Mouse (Mus musculus): ENCODE results near the gene Tbx19. TPM values are rescaled to one million over a fixed set of nuclear protein-coding genes. Genes with fewer than 3 reads are reported as not detected.
A peak's percentile ranks its signal among the peaks of the same experiment; 100 is the strongest.

Gene Tbx19
- total RNA-seq, 2 experiments from 2014 or later: not detected

DNA sequence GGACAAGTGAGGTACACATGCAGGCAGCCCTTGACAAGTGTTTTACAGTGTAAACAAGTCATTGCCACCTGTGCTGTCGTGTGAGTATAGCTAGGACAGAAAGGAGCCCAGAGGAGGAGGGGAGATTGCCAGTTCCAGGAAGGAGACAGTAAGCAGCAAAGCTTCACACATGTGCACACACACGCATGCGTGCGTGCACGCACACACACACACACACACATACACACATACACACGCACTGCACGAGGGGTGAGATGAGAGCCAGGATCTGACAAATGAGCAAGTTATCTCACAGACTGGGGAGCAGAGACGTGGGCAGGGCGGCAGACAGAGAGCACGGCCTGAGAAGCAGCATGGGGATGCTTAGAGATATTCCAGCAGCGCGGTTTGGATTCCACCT, 25.9 kb upstream of the Tbx19 start:
- intact Hi-C loops (cut with DNase I): no loop called here

GRCm38 (mm10) chr1:165185116-165185515, 24.5 kb upstream of the Tbx19 start:
- intact Hi-C loops (cut with DNase I): no loop called here
- no peak for DNase-seq

More for the DNA sequence above, 25.9 kb upstream of the Tbx19 start:
- no peak for DNase-seq

- no peak for DNase-seq
- intact Hi-C loops (cut with DNase I): no loop called here
These were observed 23.6 kb upstream of the Tbx19 start for GRCm38 (mm10) chr1:165184178-165184577.

- no peak for DNase-seq
- intact Hi-C loops (cut with DNase I): no loop called here
These were observed 22.8 kb upstream of the Tbx19 start for GRCm38 (mm10) chr1:165183400-165183799.

DNA sequence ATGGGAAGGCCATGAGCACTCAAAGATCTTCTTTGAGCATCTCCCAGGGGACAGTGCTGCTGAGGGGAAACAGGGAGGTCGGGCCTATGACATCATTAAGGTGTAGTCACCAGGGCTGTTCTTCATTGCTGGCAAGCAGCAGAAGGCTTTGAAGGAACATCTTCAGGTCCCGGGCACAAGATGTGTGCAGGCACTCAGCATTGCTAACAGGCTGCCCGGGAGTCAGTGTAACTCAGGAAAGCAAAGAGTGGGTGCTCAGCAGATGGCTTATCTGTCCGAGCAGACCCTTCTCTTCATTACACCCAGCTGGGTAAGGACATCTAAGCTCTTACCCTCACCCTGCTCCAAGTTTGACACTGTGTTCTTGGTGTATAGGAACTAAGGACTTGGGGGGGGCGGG, 18.7 kb upstream of the Tbx19 start:
- intact Hi-C loops (cut with DNase I): no loop called here
- no peak for DNase-seq

GRCm38 (mm10) chr1:165178075-165178474, 17.5 kb upstream of the Tbx19 start:
- intact Hi-C loops (cut with DNase I): no loop called here
- no peak for DNase-seq

GRCm38 (mm10) chr1:165174059-165174616, 13.6 kb upstream of the Tbx19 start:
- no peak for DNase-seq
- intact Hi-C loops (cut with DNase I): no loop called here

- DNase-seq: no peak
- intact Hi-C loops (cut with DNase I): no loop called here
These were observed 10.7 kb upstream of the Tbx19 start for GRCm38 (mm10) chr1:165171277-165171676.

DNA sequence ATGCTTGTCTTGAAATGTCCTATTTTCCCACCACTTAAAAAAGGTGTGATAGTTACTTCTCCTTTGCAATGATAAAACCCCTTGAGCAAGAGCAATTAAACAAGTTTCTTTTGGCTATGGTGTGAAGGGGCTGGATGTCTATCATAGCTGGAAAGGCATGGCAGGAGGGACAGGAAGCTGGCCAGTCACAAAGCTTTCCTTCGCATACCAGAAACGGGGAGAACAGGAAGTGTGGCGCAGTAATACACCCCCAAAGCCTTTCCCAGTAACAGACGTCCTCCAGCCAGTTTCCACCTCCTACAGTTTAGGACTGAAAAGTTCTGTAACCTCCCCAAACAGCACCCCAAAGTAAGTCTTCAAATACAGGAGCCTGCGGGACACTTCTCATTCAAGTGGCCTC, 9.6 kb upstream of the Tbx19 start:
- DNase-seq: no peak
- intact Hi-C loops (cut with DNase I): no loop called here

- DNase-seq: no peak
- intact Hi-C loops (cut with DNase I): no loop called here
These were observed 8.9 kb upstream of the Tbx19 start for GRCm38 (mm10) chr1:165169462-165169861.

DNA sequence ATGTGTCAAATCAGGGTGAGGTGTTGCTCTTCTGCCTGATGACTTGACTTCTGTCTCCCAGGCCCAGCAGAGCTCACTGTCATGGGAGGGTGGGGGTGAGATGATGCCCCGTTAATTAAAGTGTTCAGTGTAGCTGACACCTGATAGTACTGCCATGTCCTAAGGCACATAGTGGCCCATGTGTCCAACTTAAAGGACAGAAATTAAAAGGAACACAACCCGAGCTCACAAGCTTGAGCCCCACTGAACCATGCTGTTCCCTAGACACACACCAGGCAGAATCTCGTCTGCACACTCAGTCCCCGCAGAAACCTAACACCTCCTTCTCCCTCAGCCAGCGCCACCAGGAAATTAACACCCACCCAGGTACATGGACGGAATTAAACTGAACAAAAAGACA, 4.3 kb upstream of the Tbx19 start:
- DNase-seq: no peak
- intact Hi-C loops (cut with DNase I): no loop called here

GRCm38 (mm10) chr1:165158841-165159240, 1.7 kb downstream of the Tbx19 start:
- no peak for DNase-seq
- intact Hi-C loops (cut with DNase I): no loop called here

DNA sequence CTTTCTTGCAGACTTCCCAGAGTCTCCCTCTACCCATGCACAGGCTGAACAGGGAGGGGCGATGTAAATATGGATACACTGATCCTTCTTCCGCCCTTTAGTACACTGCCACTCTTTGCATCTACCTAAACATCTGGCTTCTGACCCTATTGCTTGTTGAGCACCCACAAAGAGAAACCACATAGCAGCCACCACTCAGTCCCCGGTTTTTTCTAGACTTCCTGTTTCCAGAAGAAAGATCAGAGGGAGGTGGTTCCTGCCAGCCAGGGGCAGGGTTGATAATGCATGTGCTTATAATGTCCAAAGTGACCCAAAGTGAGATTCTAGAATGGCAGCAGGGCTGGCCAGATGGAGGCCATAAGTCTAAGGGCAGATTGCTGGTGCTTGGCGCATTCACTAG, 6.4 kb downstream of the Tbx19 start:
- no peak for DNase-seq
- intact Hi-C loops (cut with DNase I): no loop called here

- intact Hi-C loops (cut with DNase I): no loop called here
These were observed 9.4 kb downstream of the Tbx19 start for GRCm38 (mm10) chr1:165151216-165151615.

GRCm38 (mm10) chr1:165142343-165142916, 18.1 kb downstream of the Tbx19 start:
- DNase-seq: no peak
- intact Hi-C loops (cut with DNase I): no loop called here

More at GRCm38 (mm10) chr1:165151216-165151615, 9.4 kb downstream of the Tbx19 start:
- DNase-seq: no peak

DNA sequence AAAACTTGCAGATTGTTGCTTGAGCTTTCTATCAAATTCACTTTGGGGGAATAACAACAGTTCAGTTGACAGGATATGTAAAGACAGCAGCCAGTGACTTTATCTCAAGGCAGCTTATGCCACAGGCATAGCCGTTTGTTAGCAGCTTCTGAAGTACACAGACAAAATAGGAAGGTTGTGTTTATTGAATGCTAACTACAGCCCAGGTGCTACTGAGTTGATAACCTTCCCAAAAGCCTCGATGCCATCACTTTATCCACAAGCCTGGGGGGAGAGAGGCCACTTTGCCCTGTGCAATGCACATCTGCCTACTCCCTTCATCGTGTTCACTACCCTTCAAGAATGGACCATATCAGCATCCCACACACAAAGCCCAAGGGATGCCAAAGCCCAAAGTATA, 20.3 kb downstream of the Tbx19 start:
- no peak for DNase-seq
- intact Hi-C loops (cut with DNase I): no loop called here

DNA sequence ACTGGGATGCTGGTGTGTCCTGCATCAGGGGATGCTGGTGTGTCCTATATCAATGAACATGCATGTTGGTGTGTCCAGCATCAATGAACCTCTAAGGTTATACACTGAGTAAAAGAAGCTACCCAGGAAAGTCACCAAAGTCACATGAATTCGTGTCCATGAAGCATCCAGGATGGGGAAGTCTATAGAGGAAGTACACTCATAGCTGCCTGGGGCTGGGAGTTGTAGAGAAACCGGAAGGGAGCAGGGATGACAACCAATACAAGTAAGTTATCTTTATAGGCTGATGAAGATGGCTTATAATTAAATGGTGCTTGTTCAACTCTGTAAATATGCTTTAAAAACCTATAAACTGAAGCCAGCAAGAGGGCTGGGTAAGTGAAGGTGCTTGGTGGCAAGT, 26.7 kb downstream of the Tbx19 start:
- intact Hi-C loops (cut with DNase I): no loop called here
- no peak for DNase-seq

DNA sequence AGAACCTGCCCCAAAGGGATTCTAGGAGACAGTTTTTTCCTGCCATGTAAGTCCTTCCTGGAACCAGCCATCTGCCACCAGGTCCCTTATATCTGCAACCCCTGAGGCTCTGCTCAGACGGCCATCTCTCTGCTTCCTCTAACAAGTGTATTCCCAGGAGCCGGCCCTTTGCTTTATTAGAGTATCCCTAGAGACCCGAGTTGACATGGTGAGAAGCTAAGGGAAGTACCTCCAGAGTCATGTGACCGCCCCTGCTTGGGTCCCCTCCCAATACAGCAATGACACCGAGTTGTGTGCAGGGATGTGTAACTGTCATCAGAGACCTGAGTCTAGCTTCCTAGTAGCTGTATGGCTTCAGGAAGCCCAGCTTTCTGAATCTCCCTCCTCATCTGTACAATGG, 27.3 kb downstream of the Tbx19 start:
- DNase-seq: no peak
- intact Hi-C loops (cut with DNase I): no loop called here

DNA sequence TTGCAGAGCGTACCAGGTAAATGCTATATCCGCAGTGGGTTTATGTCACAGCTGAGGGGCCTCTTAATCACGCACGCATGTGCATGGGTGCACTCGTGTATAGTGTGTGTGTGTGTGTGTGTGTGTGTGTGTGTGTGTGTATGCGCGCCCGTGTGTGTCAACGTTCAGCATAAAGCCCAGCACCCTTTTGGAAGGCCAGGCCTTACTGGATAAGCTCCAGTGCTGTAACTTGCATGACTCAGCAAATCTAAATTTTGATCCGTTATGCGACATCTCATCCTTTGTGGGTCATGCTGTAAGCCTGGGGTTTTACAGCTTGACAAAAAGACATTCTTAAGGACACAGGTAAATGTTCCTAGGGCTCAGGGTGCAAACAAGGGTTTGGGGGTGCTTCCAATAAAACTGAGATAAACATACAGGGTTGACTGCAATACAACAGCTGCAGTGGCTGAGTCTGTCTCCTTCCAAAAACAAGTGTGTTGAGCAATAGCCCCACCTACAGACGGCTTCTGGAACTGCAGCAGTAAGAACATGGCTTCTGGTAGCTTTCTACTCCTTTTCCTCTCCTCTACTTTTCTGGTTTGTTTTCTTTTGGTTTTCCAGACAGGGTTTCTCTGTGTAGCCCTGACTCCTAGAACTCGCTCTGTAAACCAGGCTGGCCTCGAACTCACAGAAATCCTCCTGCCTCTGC, 28.2 kb downstream of the Tbx19 start:
- intact Hi-C loops (cut with DNase I): no loop called here
- DNase-seq: peak; percentile 67 to 80

- DNase-seq: no peak
- intact Hi-C loops (cut with DNase I): no loop called here
These were observed 31.0 kb downstream of the Tbx19 start for GRCm38 (mm10) chr1:165129573-165129972.

DNA sequence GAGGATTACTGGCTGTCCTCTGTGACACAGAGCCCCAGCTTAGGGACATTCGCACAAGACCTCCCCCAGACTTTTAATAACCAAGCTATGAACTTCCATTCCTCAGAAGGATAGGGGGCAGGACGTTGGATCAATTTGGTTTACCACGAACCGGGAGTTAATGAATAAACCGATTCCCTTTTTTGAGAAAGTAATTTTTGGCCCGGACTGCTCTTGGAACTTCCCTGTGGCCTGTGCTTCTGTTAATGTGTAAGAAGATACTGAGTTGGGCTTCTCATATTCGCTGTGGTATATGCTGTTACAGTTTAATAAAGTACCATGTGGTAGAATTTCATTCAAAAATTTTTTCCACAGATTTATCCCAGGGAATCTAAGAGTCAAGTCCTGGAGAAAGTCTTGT, 39.5 kb downstream of the Tbx19 start:
- DNase-seq: no peak
- intact Hi-C loops (cut with DNase I): loop anchor here (2.0 kb wide), 3 partner anchors 360 to 804 kb away; no protein-coding TSS in a partner anchor

- intact Hi-C loops (cut with DNase I): loop anchor here (2.0 kb wide), 3 partner anchors 360 to 804 kb away; no protein-coding TSS in a partner anchor
- DNase-seq: peak; percentile 89 to 93
These were observed 40.1 kb downstream of the Tbx19 start for GRCm38 (mm10) chr1:165120349-165120898.

All from heart, postnatal 14 days (tissue).